Mouse (Mus musculus) liver, embryonic 14.5 days (tissue): ENCODE results near the gene Rab15.

Experiments used
- CTCF ChIP-seq: IDR thresholded peaks from 2 replicates; pipeline ENCODE4 v1.5.1; 2016; ENCODE audit warnings: antibody characterized with exemption, low read depth, control low read depth
- EP300 ChIP-seq: IDR thresholded peaks from 2 replicates; pipeline ENCODE4 v1.6.1; 2016; ENCODE audit warnings: antibody characterized with exemption, low read depth

DNA sequence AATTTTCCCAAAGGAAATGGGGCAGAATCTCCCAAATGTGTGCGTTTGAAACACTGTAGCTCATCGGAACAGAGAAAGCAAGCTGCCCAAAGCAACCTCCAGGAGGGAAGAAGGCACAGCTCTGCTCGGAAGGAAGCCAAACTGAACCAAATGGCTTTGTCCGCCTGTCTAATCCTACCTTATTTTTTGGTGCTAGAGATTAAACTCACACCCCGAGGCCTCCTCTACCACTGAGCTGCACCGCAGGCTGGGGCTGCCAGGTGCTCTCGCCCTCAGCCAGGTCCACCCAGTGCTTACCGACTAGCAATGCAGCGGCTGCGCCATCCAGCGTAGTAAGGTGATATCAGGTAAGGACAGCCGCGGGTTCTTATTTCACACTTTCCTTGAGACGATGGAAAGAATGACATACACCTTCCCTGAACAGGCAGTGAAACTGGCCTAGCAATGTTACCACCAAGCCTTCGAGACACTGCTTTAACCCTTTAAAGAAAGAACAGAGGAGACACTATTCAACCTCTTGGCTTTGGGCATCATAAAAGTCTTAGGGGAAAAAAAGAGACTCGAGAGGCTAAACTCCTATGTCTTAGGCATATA is 71.7 kb downstream of the Rab15 start:
- TF ChIP-seq CTCF (no peak), EP300 (no peak)
